Mouse (Mus musculus) brain, embryonic 18.5 days (tissue): ENCODE measurements at regions not wholly inside any gene's neighbourhood (a gene's known extent, or its start where the extent isn't known, plus 50 kb on each side); places are given as distances from the start of the nearest gene placed in this dataset.
A peak's percentile ranks its signal among the peaks of the same experiment; 100 is the strongest.
"Not testable (repeated sequence)": the region's sequence is repeated elsewhere in the genome, so short reads cannot be mapped to it uniquely, and the experiment has no call there.

Experiments
- DNase-seq: peaks from one replicate; pipeline ENCODE4 v3.0.0-alpha.2; 2012; ENCODE audit warnings: low read depth, low spot score

DNA sequence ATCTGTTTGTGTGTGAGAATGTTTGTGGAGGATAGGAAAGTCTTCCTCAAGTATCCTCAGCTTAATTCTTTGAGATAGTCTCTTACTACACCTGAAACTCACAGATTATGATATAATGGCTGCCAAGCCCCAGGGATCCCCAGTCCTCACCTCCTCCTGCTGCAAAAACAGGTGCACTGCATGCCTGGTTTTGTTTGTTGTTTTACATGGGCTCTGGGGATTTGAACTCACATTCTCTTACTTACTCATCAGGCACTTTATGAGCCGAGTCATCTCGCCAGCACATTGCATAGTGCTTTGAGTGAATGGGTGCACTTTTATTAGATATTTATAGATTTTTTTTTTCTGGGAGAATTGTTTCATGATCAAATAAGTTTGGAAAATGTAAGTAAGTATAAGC, 56.3 kb downstream of the Mterf1b start:
- no peak for DNase-seq

DNA sequence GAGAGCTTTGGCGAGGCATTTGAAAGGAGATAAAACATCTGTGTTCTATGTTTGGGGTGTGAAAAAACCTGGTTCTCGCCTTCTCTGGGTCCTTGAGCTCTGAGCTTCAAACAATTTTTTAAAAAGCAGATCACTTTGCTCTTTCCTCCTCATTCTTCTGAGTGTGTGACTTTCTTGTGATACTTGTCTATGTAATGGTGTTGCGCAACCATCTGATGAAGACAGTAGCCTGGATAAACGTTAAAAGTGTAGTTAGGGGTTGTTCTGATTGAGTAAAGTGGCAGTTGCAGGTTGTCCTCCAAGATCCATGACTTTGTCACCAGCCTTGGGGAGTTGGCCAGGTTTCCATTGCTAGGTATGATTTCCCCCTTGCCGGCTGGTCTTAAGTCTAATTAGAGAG, 62.1 kb downstream of the Mterf1b start:
- not testable (repeated sequence) for DNase-seq

- no peak for DNase-seq
Observed at GRCm38 (mm10) chr5:4257048-4257750, 65.0 kb downstream of the Mterf1b start.

GRCm38 (mm10) chr5:4259260-4259659, 67.1 kb downstream of the Mterf1b start:
- no peak for DNase-seq

DNA sequence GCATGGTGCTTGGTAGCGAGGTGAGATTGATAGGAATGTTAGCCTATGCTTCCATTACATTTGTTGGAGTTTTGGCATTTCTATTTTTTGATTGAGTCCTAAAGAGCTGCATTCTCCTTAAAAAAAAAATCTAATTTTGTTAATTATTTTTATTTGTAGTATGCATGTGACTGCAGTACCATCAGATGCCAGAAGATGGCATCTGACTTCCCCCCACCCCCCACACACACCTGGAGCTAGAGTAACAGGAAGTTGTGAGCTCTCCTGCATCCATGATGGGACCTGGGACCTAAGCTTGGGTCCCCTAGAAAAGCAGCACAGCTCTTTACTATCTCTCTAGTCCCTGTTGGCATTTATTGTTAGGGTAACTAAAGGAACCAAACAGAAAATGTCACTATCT, 70.5 kb downstream of the Mterf1b start:
- no peak for DNase-seq

- DNase-seq: peak; percentile 57
Observed at GRCm38 (mm10) chr5:4263560-4264160, 71.5 kb downstream of the Mterf1b start.

GRCm38 (mm10) chr5:4267717-4268116, 75.5 kb downstream of the Mterf1b start:
- DNase-seq: no peak

DNA sequence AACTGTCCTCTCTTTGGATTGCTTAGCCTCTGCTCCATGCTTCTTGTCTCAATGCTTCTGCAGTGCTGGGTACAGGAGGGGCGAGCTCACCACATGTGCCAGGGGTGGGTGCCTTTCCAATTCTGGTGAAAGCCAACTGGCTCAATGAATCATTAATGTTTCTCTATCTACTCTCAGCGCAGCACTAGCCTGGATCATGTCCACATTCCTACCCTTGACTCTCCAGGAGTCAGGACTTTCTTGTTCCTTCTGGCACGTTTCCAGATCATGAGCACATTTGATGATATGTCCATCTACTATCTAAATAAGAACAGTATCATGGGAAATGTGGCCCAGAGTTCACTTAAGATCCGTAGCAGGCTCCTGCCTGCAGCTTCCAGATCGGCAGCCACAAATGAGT, 80.8 kb downstream of the Mterf1b start:
- no peak for DNase-seq

- DNase-seq: no peak
Observed at GRCm38 (mm10) chr5:4303616-4304015, 111.4 kb downstream of the Mterf1b start.

DNA sequence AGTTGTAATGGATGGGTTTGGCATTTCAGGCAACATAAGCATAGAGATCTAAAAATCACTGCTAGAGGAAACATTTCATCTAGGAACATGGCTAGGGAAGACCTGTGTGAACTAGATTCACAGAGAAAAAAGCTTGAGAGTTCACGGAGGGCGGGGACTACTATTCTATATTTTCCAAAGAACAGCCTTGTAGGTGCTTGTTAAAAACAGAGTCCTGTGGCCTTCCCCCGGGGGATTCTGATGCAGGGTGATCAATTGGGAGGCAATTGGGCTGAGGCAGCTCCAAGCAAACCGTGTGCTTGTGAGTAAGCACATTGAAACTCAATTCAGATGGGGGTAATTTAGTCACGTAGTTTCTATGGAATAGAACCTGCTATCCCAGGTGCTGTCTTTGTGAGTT, 112.0 kb downstream of the Mterf1b start:
- no peak for DNase-seq

DNA sequence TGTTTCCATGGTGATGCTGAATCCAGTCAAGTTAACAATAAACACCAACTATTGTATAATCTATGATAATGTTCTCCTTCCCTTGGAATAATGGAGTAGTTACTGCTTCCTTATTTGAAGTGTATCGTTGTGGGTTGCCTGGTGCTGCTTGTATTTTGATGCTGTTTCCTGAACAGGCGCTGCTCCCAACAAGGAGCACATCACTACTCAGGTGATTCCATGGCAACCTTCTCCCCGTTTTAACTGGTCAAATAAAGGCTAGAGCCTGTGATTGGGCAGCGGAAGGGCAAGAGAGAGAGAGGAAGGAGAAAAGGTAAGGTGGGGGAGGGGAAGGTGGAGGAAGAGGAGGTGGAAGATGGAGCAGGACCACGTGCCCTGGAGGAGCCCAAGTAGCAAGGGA, 116.3 kb downstream of the Mterf1b start:
- no peak for DNase-seq

GRCm38 (mm10) chr5:4311169-4311568, 119.0 kb downstream of the Mterf1b start:
- DNase-seq: no peak

DNA sequence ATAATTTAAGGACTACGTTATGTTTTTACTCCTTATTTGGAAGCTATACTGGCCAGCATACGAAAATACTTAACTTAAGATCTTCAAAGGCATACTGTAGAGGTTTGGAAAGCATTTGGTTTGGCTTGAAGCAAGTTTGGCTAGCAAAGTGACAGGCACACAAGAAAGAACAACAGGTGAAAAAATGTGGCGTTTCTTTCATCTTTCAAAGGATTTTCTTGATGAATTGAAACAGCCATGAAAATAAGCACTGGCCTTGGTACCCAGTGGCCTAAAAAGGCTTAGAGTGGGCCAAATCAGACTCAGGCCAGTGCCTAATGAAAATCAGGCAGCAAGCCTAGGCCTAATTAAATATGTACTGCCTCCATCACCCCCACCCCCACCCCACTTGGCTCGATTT, 119.4 kb downstream of the Mterf1b start:
- DNase-seq: peak; percentile 47

DNA sequence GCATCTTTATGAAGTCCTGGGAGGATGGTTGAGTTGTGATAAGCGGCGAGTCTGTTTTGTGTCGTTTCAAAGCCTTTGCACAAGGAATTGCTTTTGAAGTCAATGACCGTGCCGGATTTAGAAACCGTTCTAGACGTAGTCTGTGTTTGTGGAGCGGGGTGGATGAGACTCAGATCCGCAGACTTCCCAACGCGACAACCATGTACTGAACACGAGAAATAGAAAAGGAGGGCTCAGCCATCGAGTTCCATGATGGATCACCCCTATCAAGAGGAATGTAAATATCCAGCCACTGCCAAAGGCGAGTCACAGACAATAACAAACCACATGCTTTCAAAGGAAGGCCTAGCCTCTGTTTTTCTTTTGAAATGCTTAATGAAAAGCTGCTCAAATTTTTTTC, 120.5 kb downstream of the Mterf1b start:
- no peak for DNase-seq

GRCm38 (mm10) chr5:4322634-4323386, 130.6 kb downstream of the Mterf1b start:
- DNase-seq: no peak

- DNase-seq: no peak
Observed at GRCm38 (mm10) chr5:4323387-4323704, 131.2 kb downstream of the Mterf1b start.

DNA sequence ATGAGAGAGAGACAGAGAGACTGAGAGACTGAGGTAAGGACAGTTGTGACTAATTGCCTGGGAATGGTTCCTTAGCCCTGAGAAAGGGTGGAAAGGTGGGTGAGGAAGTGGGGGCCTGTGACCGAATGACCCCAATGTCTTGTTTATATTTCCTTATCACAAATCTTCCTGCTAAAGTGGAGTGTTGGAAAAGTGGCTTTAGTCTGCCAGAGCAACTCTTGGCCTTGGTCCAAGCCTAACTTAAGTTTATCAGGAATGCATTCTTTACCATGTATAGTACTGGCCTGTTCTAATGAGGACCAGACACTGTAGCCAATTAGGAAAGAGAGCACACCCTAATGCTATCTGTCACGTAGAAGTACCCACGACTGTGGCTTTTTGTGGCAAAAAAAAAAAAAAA, 133.6 kb downstream of the Mterf1b start:
- no peak for DNase-seq

GRCm38 (mm10) chr5:4326309-4327014, 134.3 kb downstream of the Mterf1b start:
- DNase-seq: no peak

DNA sequence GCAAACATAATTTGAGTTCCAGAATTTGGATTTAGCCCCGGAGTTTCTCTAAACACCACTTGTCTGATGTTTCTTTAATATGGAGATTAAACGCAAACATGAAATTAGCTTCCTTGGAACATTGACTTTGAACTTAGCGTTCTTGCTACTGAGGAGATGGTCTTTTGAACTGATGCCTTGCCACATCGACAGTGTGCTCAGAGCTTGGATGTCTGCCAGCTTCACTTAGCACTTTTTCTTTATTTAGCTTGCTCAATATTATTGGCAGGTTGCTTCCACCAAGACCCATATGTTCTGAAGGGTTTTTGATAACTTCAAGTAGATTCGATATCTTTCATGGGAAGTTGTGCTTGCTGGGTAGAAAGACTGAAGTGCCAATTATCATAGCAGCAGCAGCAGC, 143.5 kb downstream of the Mterf1b start:
- DNase-seq: no peak

DNA sequence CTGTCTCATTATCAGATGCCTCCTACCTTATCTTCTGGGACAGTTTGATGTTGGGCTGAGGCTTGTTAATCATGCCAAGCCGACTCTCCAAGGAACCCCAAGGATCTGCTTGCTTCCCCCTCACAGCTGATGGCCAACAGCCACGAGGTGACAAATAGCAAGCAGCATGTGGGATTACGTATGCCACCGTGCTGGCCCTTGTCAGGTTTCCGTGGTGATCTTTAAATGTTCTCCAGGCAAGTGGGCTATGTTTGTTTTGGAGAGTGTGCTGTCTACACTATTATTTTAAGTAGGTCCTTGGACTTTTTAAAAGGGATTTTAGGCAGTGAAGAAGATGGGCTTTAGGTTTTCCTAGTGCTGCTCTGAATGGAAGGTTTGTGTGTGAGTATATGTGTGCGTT, 149.8 kb downstream of the Mterf1b start:
- DNase-seq: no peak

GRCm38 (mm10) chr5:4344458-4344857, 152.3 kb downstream of the Mterf1b start:
- no peak for DNase-seq

DNA sequence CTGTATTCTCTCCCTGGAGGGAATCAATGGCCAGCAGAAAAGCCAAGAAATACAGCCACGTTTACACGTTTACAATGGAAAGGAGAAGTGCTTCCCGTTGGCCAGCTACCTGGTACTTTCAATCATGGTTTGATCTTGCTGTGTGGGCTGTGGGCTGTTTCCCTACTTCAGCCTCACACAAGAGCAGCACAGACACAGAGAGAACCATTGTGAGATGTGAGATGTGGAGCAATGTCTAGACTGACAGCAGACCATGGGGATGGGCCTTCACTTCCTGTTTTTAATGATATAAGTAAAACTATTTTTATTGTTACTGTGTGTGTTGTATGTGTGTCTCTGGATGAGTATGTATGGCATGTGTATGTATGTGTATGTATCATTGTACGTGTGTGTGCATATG, 156.2 kb downstream of the Mterf1b start:
- no peak for DNase-seq
